9 mouse cellular contexts compared by ENCODE assay signal in the genomic region with DNA sequence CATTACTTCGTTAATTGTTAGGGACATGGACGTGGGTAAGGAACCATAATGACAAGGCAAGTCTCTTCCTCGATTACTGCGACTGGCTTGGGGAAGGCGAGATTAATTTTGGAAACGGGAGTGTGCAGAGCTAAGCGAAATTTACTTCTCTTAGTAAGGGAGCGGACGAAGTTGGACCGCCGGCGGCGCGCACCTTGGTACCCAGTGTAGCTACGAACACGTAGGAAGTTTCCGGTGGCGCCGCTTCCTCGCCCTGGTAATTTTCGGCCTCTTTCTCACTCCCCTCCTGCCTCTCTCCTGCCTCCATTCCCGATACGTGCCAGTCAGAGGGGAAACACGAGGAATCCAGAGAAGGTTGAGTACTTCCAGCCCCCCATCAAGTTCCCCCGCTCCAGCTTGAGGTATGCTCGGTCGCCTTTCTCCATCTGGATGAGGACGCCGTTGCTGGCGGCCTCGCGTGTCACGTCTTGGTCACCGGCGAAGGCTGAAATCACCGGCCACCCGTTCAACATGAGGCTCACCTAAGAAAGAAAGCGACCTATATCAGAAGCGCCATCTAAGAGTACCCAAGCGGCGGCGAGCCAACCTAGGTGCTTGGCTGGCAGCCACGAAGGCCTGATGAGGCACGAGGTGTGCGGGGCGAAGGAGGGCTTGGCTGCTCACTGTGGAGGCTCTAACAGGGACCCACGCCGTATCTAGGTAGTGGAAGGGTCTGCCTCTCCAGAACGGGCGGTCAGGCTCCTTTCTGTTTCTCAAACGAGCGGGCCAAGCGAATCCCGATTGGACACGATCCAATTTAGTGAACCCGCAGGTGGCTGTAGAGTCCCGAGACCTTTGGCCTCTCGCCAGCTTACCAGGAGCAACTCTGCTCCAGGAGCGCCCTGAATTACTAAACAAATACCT. TPM values are rescaled to one million over a fixed set of nuclear protein-coding genes. Genes with fewer than 3 reads are reported as not detected.
DNase-seq lines count a peak whose midpoint lies in the region; ATAC-seq and TF ChIP-seq lines count a peak whose summit lies in the region.
"Had no signal": no experiment of that assay in that cellular context is flagged by ENCODE, and none has a peak within 500 bp of the region (broad histone marks: within the 10 kb centered on the region; RNA-seq: fewer than 3 reads in every experiment).

No protein-coding gene starts in this region.

- no peak for TF ChIP-seq CTCF in testis, adult 2 months (IDR thresholded peaks at IDR 0.05; ENCODE audit: control insufficient read depth, insufficient read depth, insufficient replicate concordance, low read depth, low read length)

- H3K36me3 ChIP-seq in lung, embryonic 16.5 days (ENCODE audit: control insufficient read depth, insufficient read depth, low read length) = no peaks in the 10 kb centered on the region
- H3K36me3 ChIP-seq in hindbrain, embryonic 15.5 days = no peaks in the 10 kb centered on the region
- H3K36me3 ChIP-seq in testis, adult 2 months (ENCODE audit: control insufficient read depth, insufficient read depth, low read length) = no peaks in the 10 kb centered on the region

- no peak overlapping the region for H3K27ac ChIP-seq in lung, embryonic 16.5 days (ENCODE audit: low read length)
- H3K27ac ChIP-seq in hindbrain, embryonic 15.5 days (replicated peaks) = peak overlapping the region; percentile 87
- H3K27ac ChIP-seq in testis, adult 2 months (ENCODE audit: control insufficient read depth, insufficient read depth, low read depth, low read length) = no peak overlapping the region

- H3K4me2 ChIP-seq in lung, embryonic 16.5 days (ENCODE audit: low read depth, low read length) = peak overlapping the region; percentile 50
- peak overlapping the region; percentile 90 for H3K4me2 ChIP-seq in hindbrain, embryonic 15.5 days

- no peaks in the 10 kb centered on the region for H3K9me3 ChIP-seq in lung, embryonic 16.5 days (ENCODE audit: control insufficient read depth, low read length)
- no peaks in the 10 kb centered on the region for H3K9me3 ChIP-seq in hindbrain, embryonic 15.5 days

- H3K9ac ChIP-seq in lung, embryonic 16.5 days (ENCODE audit: low read length) = no peak overlapping the region
- peak overlapping the region; percentile 65 for H3K9ac ChIP-seq in hindbrain, embryonic 15.5 days

- peaks cover 25% of the 10 kb centered on the region for H3K4me1 ChIP-seq in lung, embryonic 16.5 days (replicated peaks; ENCODE audit: control insufficient read depth, insufficient read depth, low read length)
- peaks cover 48% of the 10 kb centered on the region for H3K4me1 ChIP-seq in hindbrain, embryonic 15.5 days (replicated peaks)
- peaks cover 34% of the 10 kb centered on the region for H3K4me1 ChIP-seq in testis, adult 2 months (ENCODE audit: control insufficient read depth, insufficient read depth, low read length)

- peak overlapping the region; percentile 36 for H3K4me3 ChIP-seq in lung, embryonic 16.5 days (ENCODE audit: low read length)
- H3K4me3 ChIP-seq in hindbrain, embryonic 15.5 days = peak overlapping the region; percentile 84
- H3K4me3 ChIP-seq in testis, adult 2 months (ENCODE audit: control insufficient read depth, low read depth, low read length) = peak overlapping the region; percentile 54

- ATAC-seq in lung, embryonic 16.5 days (ENCODE audit: low read depth) = no peak
- ATAC-seq in hindbrain, embryonic 15.5 days (ENCODE audit: low FRiP score, low read depth) = no peak
- no peak for ATAC-seq in activated CD4-positive, CD25-positive, alpha-beta regulatory T cell, adult 4 months
- ATAC-seq: Patski had no signal

- WGBS in lung, embryonic 16.5 days = 1% methylated on average over 59 of the region's 59 CpGs
- 1% methylated on average over 59 of the region's 59 CpGs for WGBS in hindbrain, embryonic 15.5 days

- TF ChIP-seq POLR2A in testis, adult 2 months (IDR thresholded peaks at IDR 0.05; ENCODE audit: control insufficient read depth, low read depth, low read length) = no peak

- peaks cover 86% of the 10 kb centered on the region for H3K27me3 ChIP-seq in lung, embryonic 16.5 days (ENCODE audit: control insufficient read depth, insufficient read depth, low read depth, low read length)
- H3K27me3 ChIP-seq in hindbrain, embryonic 15.5 days = peaks cover 36% of the 10 kb centered on the region
- peaks cover 6% of the 10 kb centered on the region; the same call in 1 of the 2 replicates for H3K27me3 ChIP-seq in testis, adult 2 months (ENCODE audit: control insufficient read depth, insufficient read depth, low read length)

- DNase-seq in lung, postnatal 14 days = no peak
- DNase-seq in embryo, embryonic 9.5 days (ENCODE audit: extremely low spot score) = peak; percentile 52
- DNase-seq in lung, postnatal 10 days = peak; percentile 14
- DNase-seq in adipocyte (ENCODE audit: low spot score) = no peak

RNA-seq across cellular contexts. Expression of gene Cbln1, which starts 2.2 kb away (rescaled TPM):
- polyA plus RNA-seq in lung, embryonic 16.5 days (2015; fragmentation: Nextera tagmentation; extraction: Ambion mirVana) = not detected in 2 replicates
- 34.4 and 37.0 TPM in 2 replicates for polyA plus RNA-seq in hindbrain, embryonic 15.5 days (2015; fragmentation: Nextera tagmentation; extraction: Ambion mirVana)
- 3.7 and 3.8 TPM in 2 replicates for polyA plus RNA-seq in testis, adult 2 months (2012; rRNA removed)
- under 1 TPM in 1 of 2 experiments, not detected in 1; 0.19 TPM for polyA plus RNA-seq in activated CD4-positive, CD25-positive, alpha-beta regulatory T cell, adult 4 months (2017; shearing (Covaris generic))

Comparison
In these comparisons a context has a peak if more than half of its experiments do, and no peak if none do; other contexts are left out.
1. DNase-seq: peak in embryo, embryonic 9.5 days (single experiment) and lung, postnatal 10 days (single experiment); none in lung, postnatal 14 days (single experiment) and adipocyte (single experiment).
2. Peak in every context shown above with its lines, with median percentiles within 50 percentile points of each other: H3K4me3 ChIP-seq.